Mouse (Mus musculus): ENCODE data around the gene Gm40460. TPM values are rescaled to one million over a fixed set of nuclear protein-coding genes. Genes with fewer than 3 reads are reported as not detected.
A peak's percentile ranks its signal among the peaks of the same experiment; 100 is the strongest.
"Not testable (repeated sequence)": the region's sequence is repeated elsewhere in the genome, so short reads cannot be mapped to it uniquely, and the experiment has no call there.

Gm40460 gene
- polyA plus RNA-seq (2015; fragmentation: Nextera tagmentation; extraction: Ambion mirVana) = not detected in 2 replicates

- H3K27ac ChIP-seq = no peak within 1 kb of the TSS
- H3K9me3 ChIP-seq (replicated peaks) = peaks cover 4% of the 10 kb centered on the region; the same call in 1 of the 2 replicates
- 21% methylated on average over 2 of the region's 2 CpGs for WGBS (ENCODE audit: insufficient replicate concordance)
- DNase-seq (no peak), ATAC-seq (ENCODE audit: low read depth) (no peak)
- H3K4me2 ChIP-seq = no peak within 1 kb of the TSS
- no peak within 1 kb of the TSS for H3K9ac ChIP-seq
- H3K36me3 ChIP-seq = no peaks in the 10 kb centered on the region
- no peaks in the 10 kb centered on the region for H3K27me3 ChIP-seq
- no peak within 1 kb of the TSS for H3K4me3 ChIP-seq (replicated peaks)
- no peaks in the 10 kb centered on the region for H3K4me1 ChIP-seq (replicated peaks)
These were observed at the start of gene Gm40460 for GRCm38 (mm10) chr7:142240978-142241377. Gm40460 (minus strand) TSS chr7:142241078.

- H3K4me2 ChIP-seq; ATAC-seq (ENCODE audit: low read depth); H3K4me3 ChIP-seq (replicated peaks); H3K9me3 ChIP-seq (replicated peaks); DNase-seq; H3K4me1 ChIP-seq (replicated peaks); H3K36me3 ChIP-seq; H3K27ac ChIP-seq; H3K9ac ChIP-seq: not testable (repeated sequence)
- 58% methylated on average over 9 of the region's 9 CpGs for WGBS (ENCODE audit: insufficient replicate concordance)
- peaks cover 48% of the 10 kb centered on the region for H3K27me3 ChIP-seq
These were observed 45.2 kb upstream of the Gm40460 start for GRCm38 (mm10) chr7:142285910-142286612.

DNA sequence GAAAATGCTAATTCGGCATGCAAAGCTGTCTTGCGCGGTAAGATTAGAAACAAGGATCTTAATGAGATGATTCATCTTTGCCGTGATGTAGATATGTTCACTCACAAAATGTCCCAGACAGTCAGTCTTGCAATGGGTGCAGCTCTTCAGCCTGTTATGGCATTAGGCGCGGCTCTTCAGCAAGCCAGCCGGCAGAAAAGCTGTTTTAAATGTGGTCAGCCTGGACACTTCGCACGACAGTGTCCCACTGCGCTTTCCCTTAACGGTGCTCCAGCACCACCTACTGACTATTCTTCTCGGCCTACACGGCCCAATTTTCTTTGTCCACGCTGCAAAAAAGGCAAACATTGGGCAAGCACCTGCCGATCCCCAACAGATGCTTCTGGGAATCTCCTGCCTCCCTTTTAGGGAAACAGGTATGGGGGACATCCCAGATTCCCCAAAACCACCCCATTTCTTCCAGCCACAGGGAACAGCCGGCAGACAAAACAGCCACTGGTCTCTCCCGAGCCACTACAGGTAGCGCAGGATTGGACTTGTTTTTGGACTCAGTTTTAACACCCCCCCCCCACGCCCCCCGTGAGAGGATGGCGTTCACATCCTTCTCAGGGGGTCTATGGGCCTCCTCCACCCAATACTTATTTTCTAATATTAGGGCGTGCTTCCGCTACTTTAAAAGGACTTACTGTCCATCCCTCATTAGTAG lies 44.4 kb upstream of the Gm40460 start:
- H3K36me3 ChIP-seq = no peaks in the 10 kb centered on the region
- 26% methylated on average over 23 of the region's 23 CpGs for WGBS (ENCODE audit: insufficient replicate concordance)
- no peak overlapping the region for H3K27ac ChIP-seq
- no peaks in the 10 kb centered on the region for H3K9me3 ChIP-seq (replicated peaks)
- peak overlapping the region; percentile 73 for H3K4me2 ChIP-seq
- no peak overlapping the region for H3K9ac ChIP-seq
- H3K27me3 ChIP-seq = peaks cover 48% of the 10 kb centered on the region
- ATAC-seq (ENCODE audit: low read depth) = no peak
- H3K4me1 ChIP-seq (replicated peaks) = peaks cover 7% of the 10 kb centered on the region
- peak overlapping the region; percentile 59; the same call in 1 of the 2 replicates for H3K4me3 ChIP-seq (replicated peaks)
- no peak for DNase-seq

DNA sequence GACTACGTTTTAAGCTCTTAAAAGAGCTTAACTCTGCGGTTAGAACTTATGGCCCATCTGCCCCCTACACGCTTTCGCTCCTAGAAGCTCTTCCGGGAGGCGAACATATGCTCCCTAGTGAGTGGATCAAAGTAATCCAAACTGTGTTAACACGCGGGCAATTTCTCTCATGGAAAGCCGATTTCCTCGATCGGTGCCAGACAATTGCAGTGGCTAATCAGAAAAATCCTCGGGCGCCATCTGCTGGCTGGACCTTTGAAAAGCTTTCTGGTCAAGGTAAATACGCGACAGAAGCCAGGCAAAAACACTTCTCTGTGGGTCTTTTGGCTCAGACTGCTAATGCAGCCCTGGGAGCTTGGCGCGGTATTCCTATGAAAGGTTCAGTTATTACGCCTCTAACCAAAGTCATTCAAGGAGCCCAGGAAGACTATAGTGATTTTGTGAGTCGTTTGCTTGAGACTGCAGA lies 43.8 kb upstream of the Gm40460 start:
- Histone ChIP-seq H3K4me3 (replicated peaks) (peak overlapping the region; percentile 59), H3K4me2 (peak overlapping the region; percentile 73), H3K27me3 (peaks cover 48% of the 10 kb centered on the region), H3K9me3 (replicated peaks) (no peaks in the 10 kb centered on the region), H3K36me3 (no peaks in the 10 kb centered on the region), H3K27ac (no peak overlapping the region), H3K9ac (peak overlapping the region; percentile 50), H3K4me1 (replicated peaks) (peaks cover 7% of the 10 kb centered on the region)
- ATAC-seq (ENCODE audit: low read depth) (no peak), DNase-seq (peak; percentile 70)
- under 1% methylated on average over 19 of the region's 19 CpGs for WGBS (ENCODE audit: insufficient replicate concordance)

GRCm38 (mm10) chr7:142284023-142284591 lies 43.2 kb upstream of the Gm40460 start:
- H3K27ac ChIP-seq = no peak overlapping the region
- H3K4me1 ChIP-seq (replicated peaks) = peaks cover 7% of the 10 kb centered on the region
- peak overlapping the region; percentile 73 for H3K4me2 ChIP-seq
- no peaks in the 10 kb centered on the region for H3K36me3 ChIP-seq
- peak; percentile 50; the same call in 1 of the 2 replicates for ATAC-seq (ENCODE audit: low read depth)
- under 1% methylated on average over 38 of the region's 38 CpGs for WGBS (ENCODE audit: insufficient replicate concordance)
- peak overlapping the region; percentile 50 for H3K9ac ChIP-seq
- DNase-seq = peak; percentile 13
- no peaks in the 10 kb centered on the region for H3K9me3 ChIP-seq (replicated peaks)
- peak overlapping the region; percentile 59 for H3K4me3 ChIP-seq (replicated peaks)
- H3K27me3 ChIP-seq = peaks cover 52% of the 10 kb centered on the region

- H3K9ac ChIP-seq; H3K27ac ChIP-seq; H3K9me3 ChIP-seq (replicated peaks); H3K4me2 ChIP-seq; H3K4me3 ChIP-seq (replicated peaks); H3K4me1 ChIP-seq (replicated peaks); H3K36me3 ChIP-seq; DNase-seq; ATAC-seq (ENCODE audit: low read depth): not testable (repeated sequence)
- H3K27me3 ChIP-seq = peaks cover 53% of the 10 kb centered on the region
- WGBS (ENCODE audit: insufficient replicate concordance) = 40% methylated on average over 2 of the region's 2 CpGs
These were observed 42.0 kb upstream of the Gm40460 start for GRCm38 (mm10) chr7:142282847-142283246.

GRCm38 (mm10) chr7:142279291-142279690 lies 38.4 kb upstream of the Gm40460 start:
- H3K36me3 ChIP-seq; H3K9ac ChIP-seq; DNase-seq; H3K4me3 ChIP-seq (replicated peaks); H3K4me1 ChIP-seq (replicated peaks); H3K4me2 ChIP-seq; ATAC-seq (ENCODE audit: low read depth); H3K9me3 ChIP-seq (replicated peaks); H3K27ac ChIP-seq: not testable (repeated sequence)
- WGBS (ENCODE audit: insufficient replicate concordance) = 64% methylated on average over 1 of the region's 1 CpGs
- H3K27me3 ChIP-seq = peaks cover 35% of the 10 kb centered on the region

- H3K36me3 ChIP-seq; H3K4me2 ChIP-seq; H3K4me3 ChIP-seq (replicated peaks); H3K4me1 ChIP-seq (replicated peaks); H3K9me3 ChIP-seq (replicated peaks); ATAC-seq (ENCODE audit: low read depth); H3K27ac ChIP-seq; H3K9ac ChIP-seq: not testable (repeated sequence)
- peak; percentile 16 for DNase-seq
- WGBS (ENCODE audit: insufficient replicate concordance) = 0% methylated on average over 3 of the region's 3 CpGs
- peaks cover 24% of the 10 kb centered on the region for H3K27me3 ChIP-seq
These were observed 37.3 kb upstream of the Gm40460 start for GRCm38 (mm10) chr7:142278183-142278582.

DNA sequence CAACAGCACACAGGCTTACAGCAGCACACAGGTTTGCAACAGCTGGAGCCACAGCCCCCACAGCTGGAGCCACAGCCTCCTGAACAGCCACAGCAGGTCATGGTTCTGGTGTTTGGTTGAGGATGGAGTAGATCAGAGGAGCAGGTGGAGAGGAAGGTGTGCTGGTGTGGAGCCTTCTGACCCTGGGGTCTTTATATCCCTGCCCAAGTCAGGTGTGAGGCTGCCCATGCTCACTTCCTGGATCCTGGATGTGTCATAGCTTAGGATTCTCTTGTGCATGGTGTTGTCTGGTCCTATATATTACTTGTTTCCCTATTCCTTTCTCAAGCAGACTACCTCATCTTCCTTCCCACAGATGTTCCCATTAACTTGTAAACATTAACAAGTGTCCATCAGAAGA lies 33.4 kb upstream of the Gm40460 start, which contains the start of gene Gm4559:
Gene Gm4559, minus strand, starts transcription at position 101 of the 400 bp plus-strand sequence.
- not testable (repeated sequence) for H3K9ac ChIP-seq; H3K9me3 ChIP-seq (replicated peaks); H3K4me2 ChIP-seq; H3K27me3 ChIP-seq; H3K4me3 ChIP-seq (replicated peaks); H3K27ac ChIP-seq; ATAC-seq (ENCODE audit: low read depth); DNase-seq; H3K36me3 ChIP-seq; H3K4me1 ChIP-seq (replicated peaks)

DNA sequence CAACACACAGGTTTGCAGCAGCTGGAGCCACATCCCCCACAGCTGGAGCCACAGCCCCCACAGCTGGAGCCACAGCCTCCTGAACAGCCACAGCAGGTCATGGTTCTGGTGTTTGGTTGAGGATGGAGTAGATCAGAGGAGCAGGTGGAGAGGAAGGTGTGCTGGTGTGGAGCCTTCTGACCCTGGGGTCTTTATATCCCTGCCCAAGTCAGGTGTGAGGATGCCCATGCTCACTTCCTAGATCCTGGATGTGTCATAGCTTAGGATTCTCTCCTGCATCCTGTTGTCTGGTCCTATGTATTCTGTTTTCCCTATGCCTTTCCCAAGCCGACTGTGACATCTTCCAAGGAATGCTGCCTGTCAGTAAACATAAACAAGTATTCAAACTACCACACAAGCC lies 17.4 kb upstream of the Gm40460 start, which contains the start of gene Gm2431:
Gene Gm2431, minus strand, starts transcription at position 101 of the 400 bp plus-strand sequence.
- not testable (repeated sequence) for H3K36me3 ChIP-seq; H3K9me3 ChIP-seq (replicated peaks); H3K27me3 ChIP-seq; H3K27ac ChIP-seq; DNase-seq; H3K4me2 ChIP-seq; ATAC-seq (ENCODE audit: low read depth); H3K4me3 ChIP-seq (replicated peaks); H3K9ac ChIP-seq; H3K4me1 ChIP-seq (replicated peaks)
- 32% methylated on average over 1 of the region's 1 CpGs for WGBS (ENCODE audit: insufficient replicate concordance)

GRCm38 (mm10) chr7:142255517-142255916 lies 14.6 kb upstream of the Gm40460 start:
- no peaks in the 10 kb centered on the region for H3K9me3 ChIP-seq (replicated peaks)
- 0% methylated on average over 2 of the region's 2 CpGs for WGBS (ENCODE audit: insufficient replicate concordance)
- no peak overlapping the region for H3K9ac ChIP-seq
- no peak overlapping the region for H3K4me3 ChIP-seq (replicated peaks)
- DNase-seq (no peak), ATAC-seq (ENCODE audit: low read depth) (no peak)
- no peaks in the 10 kb centered on the region for H3K4me1 ChIP-seq (replicated peaks)
- H3K36me3 ChIP-seq = no peaks in the 10 kb centered on the region
- no peaks in the 10 kb centered on the region for H3K27me3 ChIP-seq
- no peak overlapping the region for H3K4me2 ChIP-seq
- H3K27ac ChIP-seq = no peak overlapping the region

Data from liver, embryonic 13.5 days (tissue).